Mouse (Mus musculus) stomach, postnatal 0 days (tissue): ENCODE results near the gene Noxred1.

Experiments used
- CTCF ChIP-seq: IDR thresholded peaks from 2 replicates; pipeline ENCODE4 v1.5.1; 2016; ENCODE audit warnings: antibody characterized with exemption, low read depth, mild to moderate bottlenecking, moderate library complexity
- EP300 ChIP-seq: optimal IDR thresholded peaks from 2 replicates; pipeline ENCODE3; 2016; ENCODE audit warnings: antibody characterized with exemption

DNA sequence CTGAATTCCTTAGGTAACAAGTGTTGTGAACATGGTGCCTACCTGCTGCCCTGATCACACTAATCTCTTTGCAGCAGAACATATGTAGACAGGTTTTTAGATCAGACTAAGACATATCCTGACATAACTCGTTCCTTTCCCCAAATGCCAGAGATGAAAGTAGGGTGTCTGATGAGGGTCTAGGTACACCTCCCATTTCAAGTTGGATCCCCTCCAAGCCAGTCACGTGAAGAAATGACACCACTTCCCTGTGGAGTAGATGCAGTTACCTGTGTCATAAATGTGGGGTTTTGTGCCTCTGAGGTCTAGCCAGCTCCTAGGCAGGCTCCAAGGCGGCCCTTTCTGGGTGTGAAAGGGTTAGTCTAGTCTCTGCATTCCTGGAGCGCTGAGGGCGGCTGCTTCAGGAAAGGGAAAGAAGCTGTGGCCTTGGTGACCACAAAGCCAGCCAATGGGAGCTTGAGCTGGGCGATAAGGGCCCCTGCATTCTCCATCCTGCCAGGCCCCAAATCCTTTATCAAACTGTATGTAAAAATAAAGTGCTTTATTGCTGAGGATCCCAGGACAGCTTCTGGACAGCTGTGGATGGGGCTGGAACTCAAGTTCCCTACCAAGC lies 39.7 kb upstream of the Noxred1 start:
- TF ChIP-seq CTCF: no peak
- no peak for TF ChIP-seq EP300
